Mouse (Mus musculus) ovary, postnatal 10 days (tissue): ENCODE results near the gene Map2k1.
"Not testable (repeated sequence)": the region's sequence is repeated elsewhere in the genome, so short reads cannot be mapped to it uniquely, and the experiment has no call there.

Experiments
- DNase-seq: peaks from one replicate; pipeline ENCODE4 v3.0.0; 2022; ENCODE audit warnings: low spot score

Gene Map2k1

DNA sequence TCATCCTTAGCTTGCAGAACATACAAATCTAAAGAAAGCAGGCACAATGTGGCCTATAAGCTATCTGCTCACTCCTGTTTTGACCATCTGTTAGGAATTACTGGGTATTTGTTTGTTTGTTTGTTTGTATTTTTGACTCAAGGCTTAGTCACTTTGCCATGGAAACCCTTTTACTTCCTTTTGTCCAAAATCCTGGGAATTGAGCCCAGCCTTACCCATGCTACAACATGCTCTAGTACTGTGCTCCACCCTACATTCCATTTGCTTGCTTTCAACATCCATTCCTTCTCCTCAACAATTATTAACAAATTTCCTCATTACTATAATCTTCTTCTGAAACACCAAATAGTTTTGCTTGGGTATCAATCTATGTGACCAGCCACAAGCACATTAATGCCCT, 50.6 kb downstream of the Map2k1 start:
- no peak for DNase-seq

DNA sequence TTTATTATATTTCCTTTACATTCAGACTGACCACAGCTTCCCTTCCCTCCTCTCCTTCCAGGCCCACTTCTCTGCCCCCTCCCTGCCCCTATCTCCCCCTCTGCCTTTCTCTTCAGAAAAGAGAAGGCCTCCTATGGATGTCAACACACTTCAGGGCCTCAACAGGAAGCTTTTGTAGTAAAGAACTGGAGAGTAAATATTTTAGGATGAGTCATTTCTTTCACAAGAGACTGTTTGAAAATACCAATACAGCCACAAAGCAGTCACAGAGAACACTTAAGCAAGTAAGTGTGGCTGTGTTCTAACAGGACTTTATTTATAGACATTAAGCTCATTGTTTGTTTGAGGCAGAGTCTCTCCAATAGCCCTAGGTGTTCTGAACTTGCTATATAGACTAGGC, 51.1 kb downstream of the Map2k1 start:
- DNase-seq = no peak

DNA sequence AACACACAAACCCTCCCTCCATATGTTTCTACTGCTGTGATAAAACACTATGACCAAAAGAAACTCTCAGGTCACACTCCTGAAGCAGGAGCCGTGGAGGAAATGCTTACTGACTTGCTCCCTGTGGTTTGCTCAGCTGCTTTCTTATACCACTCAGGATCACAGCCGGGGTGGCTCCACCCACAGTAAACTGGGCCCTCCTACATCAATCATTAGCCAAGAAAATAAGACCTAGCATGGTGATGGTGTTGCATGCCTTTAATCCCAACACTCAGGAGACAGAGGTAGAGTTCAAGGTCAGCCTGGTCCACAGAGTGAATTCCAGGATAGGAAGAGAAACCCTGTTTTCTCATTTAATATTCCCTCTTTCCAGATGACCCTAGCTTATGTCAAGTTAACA, 53.5 kb downstream of the Map2k1 start:
- DNase-seq = no peak

DNA sequence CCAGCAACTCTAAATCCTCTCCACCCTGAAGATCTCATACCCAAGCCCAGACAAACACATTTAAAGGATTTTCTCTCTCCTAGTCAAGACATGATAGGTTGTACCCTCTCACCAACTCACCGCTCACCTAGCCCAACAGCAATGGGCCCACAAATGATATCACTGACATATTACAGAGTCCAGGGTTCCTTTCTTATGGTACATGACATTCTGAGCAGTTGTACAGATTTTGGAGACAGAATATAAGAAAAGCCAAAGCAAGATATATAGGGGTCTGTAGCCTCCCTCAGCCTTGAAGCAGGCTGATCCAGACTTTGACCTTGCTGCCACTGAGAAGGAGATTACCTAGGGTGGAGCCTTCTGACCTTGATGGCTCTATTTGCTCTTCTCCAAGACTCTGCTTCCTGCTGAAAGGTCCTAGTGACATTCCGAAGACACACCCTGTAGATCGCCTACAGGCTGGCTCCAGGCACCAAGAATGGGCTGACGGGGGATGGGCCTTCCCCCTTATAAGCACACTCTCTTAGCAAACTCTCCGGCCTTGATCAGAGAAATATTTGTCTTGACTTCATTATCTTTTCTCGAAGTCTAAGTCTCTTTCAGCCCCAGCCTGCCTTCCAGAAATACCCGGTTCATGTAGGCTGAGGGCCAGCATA, 54.5 kb downstream of the Map2k1 start:
- not testable (repeated sequence) for DNase-seq

DNA sequence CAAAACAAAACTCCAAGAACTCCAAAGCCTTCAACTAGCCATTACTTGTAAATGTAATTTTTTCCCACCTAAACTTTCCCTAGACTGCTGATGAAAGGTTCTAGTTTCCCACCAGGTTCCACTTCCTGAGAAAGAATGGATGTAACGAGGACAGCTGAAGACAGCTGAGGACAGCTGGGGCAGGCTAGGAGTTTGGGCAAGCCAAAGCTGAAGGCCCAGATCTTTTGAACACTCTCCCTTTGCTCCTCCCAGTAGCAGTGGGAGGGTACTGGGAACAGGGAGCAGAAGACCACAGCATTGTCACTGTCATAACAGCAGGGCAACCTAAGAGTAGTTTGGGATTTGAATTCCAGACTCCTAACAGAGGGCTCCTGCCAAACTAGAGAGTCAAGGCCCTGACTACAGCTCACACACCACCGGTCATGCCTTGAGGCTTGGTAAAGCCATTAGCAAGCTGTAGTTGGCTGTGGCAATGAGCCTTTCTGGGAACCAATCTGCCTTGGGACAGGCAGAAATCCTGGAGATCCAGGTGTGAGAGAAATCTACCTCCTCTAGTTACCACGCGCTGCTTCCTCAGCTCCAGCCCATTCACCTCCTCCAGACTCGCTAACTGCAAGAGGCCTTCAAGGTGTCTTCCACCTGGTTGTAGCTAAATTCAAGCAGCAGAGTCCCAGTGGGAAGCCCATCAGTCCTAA, 55.2 kb downstream of the Map2k1 start:
- DNase-seq = no peak

DNA sequence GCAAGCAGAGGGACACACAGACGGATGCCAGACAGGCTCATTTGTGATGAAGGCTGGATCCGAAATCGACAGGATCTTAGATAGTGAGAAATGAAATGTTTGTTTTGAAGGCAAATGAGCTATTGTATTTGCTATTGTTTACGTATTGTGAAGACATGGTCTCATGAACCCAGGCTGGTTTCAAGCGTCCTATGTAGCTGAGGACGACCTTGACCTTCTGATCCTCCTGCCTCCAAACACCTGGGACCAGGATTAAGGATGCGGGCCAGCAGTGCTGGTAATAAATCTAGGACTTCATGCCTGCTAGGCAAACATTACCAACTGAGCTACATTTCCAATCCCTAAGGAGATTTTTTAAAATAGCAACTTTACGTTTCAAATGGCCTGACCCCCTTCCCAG, 55.9 kb downstream of the Map2k1 start:
- DNase-seq = no peak

DNA sequence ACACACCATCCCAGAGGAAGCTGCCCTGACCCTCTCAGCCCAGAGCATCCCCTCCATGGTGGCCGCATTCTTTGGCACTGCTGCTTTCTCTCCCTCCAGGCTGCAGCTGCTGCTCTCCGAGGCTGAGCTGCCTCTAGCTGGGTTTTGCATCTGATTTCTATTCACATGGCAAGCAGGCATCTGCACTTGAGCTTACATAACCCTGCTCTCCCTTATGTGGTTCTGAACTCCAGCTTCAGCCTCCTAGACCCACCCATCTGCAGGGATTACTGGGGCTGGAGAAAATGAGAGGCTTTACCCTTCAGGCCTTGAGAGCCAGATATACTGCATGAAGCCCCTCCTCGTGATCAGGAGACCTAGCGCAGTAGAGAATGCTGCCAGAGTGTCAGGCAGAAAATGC, 57.9 kb downstream of the Map2k1 start:
- DNase-seq = no peak

DNA sequence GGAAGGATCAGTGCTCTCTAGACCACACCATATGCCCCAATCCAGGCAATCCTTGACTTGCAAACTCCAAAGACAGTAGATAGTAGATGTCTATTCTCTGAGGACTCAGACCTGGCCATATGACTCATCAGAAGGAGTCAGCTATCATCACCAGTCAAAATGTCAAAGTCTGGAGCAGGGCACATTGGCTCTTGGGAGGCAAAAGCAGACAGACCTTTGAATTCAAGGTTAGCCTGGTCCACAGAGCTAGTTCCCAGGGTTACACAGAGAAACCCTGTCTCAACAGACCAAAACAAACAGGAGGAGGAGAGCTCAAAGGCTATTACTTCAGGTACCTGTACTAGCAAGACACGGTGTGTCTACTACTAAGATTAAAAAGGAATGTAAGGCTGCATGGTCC, 59.6 kb downstream of the Map2k1 start:
- no peak for DNase-seq

DNA sequence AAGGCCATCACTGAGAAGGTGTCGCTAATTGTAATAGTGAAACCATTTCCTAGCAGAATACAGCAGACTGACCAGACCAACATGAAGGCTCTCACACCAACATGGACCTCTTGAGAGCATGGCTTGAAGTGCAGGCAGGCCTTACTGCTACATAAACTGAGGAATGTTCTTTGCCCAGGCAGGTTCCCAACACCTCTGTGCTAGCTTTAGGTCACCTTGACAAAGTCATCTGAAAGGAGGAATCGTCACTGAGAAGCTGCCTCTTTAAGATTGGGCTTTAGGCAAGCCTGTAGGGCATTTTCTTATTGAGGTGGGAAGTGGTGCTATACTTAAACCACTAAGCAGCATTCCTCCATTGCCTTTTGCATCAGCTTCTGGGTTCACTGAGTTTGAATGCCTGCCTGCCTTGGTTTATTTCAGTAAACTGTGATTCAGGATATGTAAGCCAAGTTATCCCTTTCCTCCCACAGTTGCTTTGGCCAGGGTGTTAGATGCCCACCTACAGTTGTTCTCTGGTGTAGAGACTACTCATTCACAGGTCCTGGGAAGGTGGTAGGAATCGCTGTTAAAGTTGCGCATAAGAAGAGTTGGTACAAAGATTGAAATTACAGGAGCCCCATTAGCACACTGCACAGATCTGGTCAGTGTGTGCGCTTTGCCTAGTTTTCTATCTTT, 69.1 kb downstream of the Map2k1 start:
- no peak for DNase-seq

DNA sequence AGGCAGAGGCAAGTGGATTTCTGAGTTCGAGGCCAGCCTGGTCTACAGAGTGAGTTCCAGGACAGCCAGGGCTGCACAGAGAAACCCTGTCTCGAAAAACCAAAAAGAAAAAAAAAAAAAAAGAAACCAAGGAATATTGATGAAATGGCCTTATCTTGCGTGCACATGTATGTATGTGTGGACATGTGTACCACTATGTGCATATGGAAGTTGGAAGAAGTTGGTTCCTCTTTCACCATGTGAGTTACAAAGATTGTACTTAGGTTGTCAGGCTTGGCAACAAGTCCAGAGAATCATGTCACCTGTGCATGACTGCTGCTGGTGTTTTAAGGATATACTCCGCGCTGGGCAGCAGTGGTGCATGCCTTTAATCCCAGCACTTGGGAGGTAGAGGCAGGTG, 70.1 kb downstream of the Map2k1 start:
- DNase-seq = not testable (repeated sequence)

DNA sequence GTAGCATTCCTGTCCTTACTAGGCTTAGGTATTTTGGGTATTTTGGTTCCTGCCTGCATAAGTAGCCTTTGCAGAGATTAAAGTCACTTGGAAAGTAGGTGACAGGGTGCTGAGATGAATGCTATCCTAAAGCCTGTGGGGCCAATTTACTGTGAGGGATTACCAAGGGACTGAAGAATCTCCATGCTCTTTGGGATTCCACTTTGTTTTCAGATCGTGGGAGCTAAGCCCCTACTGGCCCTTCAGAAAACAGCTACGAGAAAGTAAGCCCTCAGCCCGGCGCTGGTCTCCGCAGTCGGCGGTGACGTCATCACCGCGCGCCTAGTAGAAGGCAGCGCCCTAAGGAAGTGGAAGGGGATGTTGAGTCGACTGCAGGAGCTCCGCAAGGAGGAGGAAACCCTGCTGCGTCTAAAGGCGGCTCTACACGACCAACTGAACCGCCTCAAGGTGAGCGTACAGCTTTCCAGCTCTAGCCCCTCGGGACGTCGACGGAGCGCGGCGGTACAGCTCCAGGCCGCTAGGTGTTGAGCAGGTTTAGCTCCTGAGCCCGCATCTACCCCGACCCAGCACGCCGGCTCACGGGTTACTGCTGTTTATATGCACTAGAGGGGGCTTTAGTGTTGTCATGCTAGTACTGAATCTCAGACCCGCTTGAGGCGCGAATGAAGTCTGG, 74.3 kb downstream of the Map2k1 start, which contains the start of gene Snapc5:
TSS of gene Snapc5 (plus strand) at position 301 of the 673 bp plus-strand sequence.
- peak; percentile 90 for DNase-seq

DNA sequence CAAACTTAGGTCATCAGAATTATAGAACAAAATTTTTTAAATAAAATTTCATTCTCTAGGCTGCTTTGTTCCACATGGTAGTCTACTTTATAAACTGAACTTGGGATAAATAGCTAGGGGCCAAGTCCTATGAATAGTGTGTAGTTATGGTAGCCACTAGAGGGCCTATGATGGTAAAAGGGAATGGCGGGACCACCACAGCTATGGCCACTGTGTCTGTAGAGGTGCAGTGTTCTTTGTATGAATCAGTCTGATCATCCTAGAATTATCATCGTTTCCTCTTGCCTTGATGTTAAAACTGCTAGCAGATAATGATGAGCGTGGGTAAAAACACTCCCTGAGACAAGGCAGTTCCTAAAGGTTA, 74.8 kb downstream of the Map2k1 start:
- DNase-seq = no peak

DNA sequence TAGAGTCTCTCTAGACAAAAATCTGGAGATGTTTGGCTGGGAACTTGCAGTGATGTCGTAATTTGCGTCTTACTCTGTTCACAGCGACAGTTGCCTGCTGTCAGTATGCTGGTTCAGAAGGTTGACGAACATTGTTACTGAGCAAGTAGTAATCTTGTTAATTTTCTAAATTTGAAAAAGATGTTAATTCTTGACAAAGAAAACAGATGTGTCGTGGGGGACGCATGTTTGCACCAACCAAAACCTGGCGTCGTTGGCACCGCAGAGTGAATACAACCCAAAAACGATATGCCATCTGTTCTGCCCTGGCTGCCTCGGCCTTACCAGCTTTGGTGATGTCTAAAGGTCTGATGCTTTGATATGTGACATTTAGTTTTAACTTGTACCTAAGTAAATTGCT, 78.1 kb downstream of the Map2k1 start:
- DNase-seq = no peak

DNA sequence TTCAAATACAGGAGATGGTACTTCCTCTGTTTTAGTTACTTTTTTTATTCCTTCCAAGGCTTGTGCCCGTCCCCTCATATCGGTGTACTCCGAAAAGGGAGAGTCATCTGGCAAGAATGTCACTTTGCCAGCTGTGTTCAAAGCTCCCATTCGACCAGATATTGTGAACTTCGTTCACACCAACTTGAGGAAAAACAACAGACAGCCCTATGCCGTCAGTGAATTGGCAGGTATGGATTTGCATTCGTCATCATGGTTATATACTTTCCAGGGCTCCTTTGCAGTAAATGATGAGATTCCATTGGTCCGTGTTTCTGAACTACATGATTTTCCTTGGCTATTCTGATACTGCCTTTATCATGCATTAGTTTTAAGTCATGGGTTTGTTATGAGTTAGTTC, 78.7 kb downstream of the Map2k1 start:
- no peak for DNase-seq

DNA sequence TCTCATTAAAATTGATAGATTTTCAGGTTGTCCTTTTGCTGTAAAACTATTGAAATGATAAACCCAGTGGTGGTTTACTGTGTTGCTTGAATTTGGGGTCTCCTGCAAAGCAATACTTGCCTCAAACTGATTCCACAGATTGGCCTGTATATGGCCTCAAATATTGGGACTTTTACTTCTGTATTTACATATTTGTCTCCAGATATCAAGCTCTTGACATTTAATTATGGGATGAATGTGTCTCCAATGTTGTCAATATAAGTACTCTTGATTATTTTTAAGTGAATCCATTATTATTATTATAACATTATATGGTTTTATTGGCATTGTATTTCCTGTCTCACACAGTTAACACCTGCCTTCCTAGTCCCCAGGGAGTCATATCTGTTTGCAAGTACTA, 79.1 kb downstream of the Map2k1 start:
- DNase-seq = no peak

DNA sequence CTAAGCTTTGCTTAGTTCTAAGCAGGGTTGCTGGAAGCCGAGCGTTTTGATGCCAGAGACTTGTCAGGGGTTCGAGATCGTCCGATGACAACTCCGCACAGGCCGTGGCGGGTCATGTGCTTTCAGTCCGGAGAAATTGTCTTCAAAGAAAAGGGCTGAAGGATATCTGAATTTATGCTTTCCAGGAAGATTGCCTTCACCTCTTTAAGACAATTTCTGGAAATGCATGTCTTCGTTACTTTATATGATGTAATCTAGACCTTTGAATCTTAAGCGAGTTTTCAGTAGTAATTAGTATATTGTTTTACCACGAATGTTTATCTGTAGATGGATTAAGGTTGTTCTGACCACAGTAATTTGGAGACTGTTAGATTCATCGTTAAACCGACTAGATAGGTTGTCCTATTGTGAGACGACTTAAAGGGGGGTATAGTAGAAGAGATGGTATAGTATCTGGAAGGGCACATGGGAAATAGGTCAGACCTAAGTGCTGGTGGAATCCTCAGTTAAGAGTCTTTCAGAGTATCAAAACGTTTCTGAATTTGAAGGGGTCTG, 79.7 kb downstream of the Map2k1 start:
- DNase-seq = no peak

DNA sequence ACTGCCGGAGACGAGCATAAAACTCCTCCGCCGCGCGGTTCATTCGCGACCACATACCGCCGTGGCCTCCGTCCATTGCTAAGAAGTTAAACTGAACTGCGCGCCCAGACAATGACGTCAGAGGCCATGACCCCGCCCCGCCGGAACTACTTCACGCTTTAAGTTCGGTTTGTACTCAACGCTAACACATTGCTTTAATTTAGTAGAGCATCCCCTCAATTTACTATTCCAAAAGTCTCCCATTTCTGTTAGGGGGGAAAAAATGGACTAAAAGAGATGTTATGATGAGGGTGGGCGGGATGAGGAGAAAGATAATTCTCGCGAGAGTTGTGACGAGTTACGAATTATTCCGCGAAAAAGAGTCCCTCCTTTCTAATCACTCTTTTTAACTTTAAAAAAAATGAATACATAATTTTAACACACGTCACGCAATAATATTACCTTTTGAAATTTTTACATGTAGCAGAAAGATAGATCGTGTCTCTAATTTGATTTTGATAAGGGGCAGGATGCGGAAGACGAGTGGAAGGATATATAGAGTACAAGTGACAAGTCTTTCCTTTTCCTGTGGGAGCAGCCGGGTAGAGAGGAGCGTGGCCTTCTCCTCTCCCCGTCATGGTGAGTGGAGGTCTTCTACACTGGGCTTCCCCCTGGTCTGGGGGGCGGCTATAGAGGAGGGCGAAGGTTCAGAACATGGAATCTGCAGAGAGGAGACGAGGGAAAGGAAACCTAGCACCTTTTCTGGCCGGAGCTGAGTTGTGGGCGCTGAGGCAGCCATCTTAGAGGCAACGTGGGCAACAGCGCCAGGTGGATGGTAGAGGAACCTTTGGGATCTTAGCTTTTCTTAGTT, 80.4 kb downstream of the Map2k1 start, which contains the start of the genes Zwilch and Rpl4:
TSS of gene Zwilch (minus strand) at position 289 of the 850 bp plus-strand sequence.
TSS of gene Rpl4 (plus strand) at position 560 of the 850 bp plus-strand sequence.
- peak; percentile 69 for DNase-seq

DNA sequence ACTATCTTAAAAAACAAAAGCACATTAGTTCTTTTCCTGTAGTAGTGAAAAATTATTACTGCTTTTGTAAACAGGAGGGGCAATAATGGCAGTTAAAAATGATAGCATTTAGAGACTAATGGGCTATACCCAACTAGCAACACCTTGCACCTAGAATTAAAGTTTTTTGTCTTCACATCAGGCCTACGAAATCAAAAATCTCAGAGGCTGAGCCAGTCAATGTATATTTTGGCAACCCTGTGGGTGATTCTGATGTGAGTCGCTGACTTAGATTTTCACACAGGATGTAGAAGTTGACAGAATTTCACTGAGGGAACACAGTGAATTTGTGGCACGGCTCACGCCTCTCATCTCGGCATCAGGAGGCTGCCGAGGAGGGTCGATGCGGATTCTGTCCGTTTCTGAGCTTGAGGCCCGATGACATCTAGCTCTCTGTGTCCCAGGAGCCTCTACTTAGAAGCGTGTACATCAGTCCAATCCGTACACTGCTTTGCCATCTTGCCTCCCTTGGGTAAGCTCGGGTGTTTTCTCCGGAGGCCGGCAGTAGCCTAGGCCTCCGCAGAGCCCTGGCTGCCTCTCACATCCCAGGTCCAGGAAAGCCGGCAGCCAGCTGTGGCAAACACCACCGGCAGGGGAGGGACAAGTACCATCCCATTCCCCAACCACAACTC, 81.2 kb downstream of the Map2k1 start:
- DNase-seq = no peak

DNA sequence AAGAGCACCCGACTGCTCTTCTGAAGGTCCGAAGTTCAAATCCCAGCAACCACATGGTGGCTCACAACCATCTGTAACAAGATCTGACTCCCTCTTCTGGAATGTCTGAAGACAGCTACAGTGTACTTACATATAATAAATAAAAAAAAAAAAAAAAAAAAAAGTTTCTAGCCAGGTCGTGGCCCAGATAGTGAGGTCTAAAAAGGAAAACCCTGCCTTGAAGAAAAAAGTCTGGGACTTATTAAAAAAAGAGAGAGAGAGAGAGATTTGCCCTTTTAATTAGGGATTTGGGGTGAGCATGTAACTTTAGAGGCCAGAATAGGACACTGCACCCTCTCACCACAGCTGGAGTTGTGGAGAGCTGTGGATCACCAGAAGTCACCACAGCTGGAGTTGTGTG, 83.5 kb downstream of the Map2k1 start:
- not testable (repeated sequence) for DNase-seq

DNA sequence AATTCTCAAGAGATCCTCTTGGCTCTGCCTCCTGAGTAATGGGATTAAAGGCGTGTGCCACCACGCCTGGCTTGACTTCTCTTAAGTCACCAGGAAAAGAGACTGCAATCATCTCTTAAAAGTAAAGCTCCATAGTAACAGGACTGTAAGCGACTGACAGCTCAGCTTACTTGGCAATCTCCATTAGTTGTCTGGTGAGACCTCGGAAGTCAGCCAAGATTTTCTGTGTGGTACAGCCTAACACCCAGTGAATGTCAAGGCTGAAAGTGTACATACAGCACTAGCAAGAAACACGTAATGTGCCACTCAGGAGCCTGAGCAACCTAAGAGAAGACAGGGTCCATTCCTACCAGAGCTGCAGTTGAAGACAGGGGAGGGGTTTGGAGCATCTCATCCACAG, 93.0 kb downstream of the Map2k1 start:
- DNase-seq = no peak

DNA sequence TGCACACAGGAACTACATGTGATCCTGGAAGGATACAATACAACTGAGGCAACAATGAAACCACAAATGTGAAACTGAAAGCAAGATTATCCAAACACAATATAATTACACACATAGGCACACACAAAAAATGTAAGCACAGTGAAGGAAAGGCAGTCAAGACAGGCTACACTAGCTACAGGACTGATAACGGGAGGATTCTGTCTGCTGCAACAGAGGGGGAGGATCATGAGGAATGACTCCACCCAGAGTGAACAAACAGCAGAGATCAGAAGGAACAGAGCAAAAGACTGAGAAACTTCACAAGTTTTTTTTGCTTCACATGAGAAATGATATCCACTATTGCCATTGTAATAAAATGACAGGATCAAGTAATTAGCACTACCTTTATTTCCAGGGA, 96.8 kb downstream of the Map2k1 start:
- no peak for DNase-seq
